Mouse (Mus musculus): ENCODE measurements at regions not wholly inside any gene's neighbourhood (a gene's known extent, or its start where the extent isn't known, plus 50 kb on each side); places are given as distances from the start of the nearest gene placed in this dataset.

- Histone ChIP-seq H3K79me2 (ENCODE audit: control insufficient read depth, insufficient read depth, low read length) (no peaks in the 10 kb centered on the region), H3K4me1 (ENCODE audit: control insufficient read depth, insufficient read depth, low read length) (peaks cover 2% of the 10 kb centered on the region; the same call in 1 of the 2 replicates), H3K27ac (replicated peaks; ENCODE audit: insufficient read depth, low read depth, low read length) (no peak overlapping the region), H3K4me3 (ENCODE audit: insufficient read depth, low read depth, low read length) (no peak overlapping the region), H3K27me3 (ENCODE audit: control insufficient read depth, insufficient read depth, low read length) (no peaks in the 10 kb centered on the region), H3K36me3 (ENCODE audit: control insufficient read depth, insufficient read depth, low read length) (no peaks in the 10 kb centered on the region), H3K9ac (ENCODE audit: low read depth, low read length) (no peak overlapping the region)
- TF ChIP-seq CTCF (IDR thresholded peaks at IDR 0.05; ENCODE audit: low read depth, low read length) (no peak), POLR2A (IDR thresholded peaks at IDR 0.05; ENCODE audit: extremely low read depth, insufficient read depth, low read length) (no peak)
- WGBS, result 85% methylated on average over 6 of the region's 6 CpGs
- no peak for DNase-seq (ENCODE audit: extremely low read depth, low read depth, low spot score)
Measured at GRCm38 (mm10) chr15:36376551-36376950, 631.0 kb downstream of the Zfp706 start.

DNA sequence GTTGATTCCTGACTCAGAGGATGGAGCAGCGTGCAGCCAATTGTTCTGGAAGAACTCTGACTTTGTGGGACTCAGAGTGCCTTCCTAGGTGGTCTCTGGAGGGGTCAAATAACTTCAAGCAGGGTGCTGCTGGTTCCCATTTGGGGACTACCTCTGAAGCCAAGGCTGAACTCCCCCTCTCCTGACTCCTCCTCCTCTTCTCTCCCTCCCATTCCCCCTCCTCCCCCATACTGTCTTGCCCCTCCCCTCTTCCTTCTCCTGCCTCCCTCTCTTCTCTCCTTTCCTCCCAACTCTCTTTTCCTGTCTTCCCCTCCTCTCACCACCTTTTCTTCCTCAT lies 632.1 kb downstream of the Zfp706 start:
- no peak overlapping the region for H3K27ac ChIP-seq (replicated peaks; ENCODE audit: insufficient read depth, low read depth, low read length)
- no peak overlapping the region for H3K9ac ChIP-seq (ENCODE audit: low read depth, low read length)
- no peak overlapping the region for H3K4me3 ChIP-seq (ENCODE audit: insufficient read depth, low read depth, low read length)
- H3K79me2 ChIP-seq (ENCODE audit: control insufficient read depth, insufficient read depth, low read length), result no peaks in the 10 kb centered on the region
- no peaks in the 10 kb centered on the region for H3K27me3 ChIP-seq (ENCODE audit: control insufficient read depth, insufficient read depth, low read length)
- H3K4me1 ChIP-seq (ENCODE audit: control insufficient read depth, insufficient read depth, low read length), result peaks cover 2% of the 10 kb centered on the region; the same call in 1 of the 2 replicates
- no peaks in the 10 kb centered on the region for H3K36me3 ChIP-seq (ENCODE audit: control insufficient read depth, insufficient read depth, low read length)
- TF ChIP-seq POLR2A (IDR thresholded peaks at IDR 0.05; ENCODE audit: extremely low read depth, insufficient read depth, low read length), result no peak
- no peak for TF ChIP-seq CTCF (IDR thresholded peaks at IDR 0.05; ENCODE audit: low read depth, low read length)
- 33% methylated on average over 1 of the region's 1 CpGs for WGBS
- DNase-seq (ENCODE audit: extremely low read depth, low read depth, low spot score), result no peak

DNA sequence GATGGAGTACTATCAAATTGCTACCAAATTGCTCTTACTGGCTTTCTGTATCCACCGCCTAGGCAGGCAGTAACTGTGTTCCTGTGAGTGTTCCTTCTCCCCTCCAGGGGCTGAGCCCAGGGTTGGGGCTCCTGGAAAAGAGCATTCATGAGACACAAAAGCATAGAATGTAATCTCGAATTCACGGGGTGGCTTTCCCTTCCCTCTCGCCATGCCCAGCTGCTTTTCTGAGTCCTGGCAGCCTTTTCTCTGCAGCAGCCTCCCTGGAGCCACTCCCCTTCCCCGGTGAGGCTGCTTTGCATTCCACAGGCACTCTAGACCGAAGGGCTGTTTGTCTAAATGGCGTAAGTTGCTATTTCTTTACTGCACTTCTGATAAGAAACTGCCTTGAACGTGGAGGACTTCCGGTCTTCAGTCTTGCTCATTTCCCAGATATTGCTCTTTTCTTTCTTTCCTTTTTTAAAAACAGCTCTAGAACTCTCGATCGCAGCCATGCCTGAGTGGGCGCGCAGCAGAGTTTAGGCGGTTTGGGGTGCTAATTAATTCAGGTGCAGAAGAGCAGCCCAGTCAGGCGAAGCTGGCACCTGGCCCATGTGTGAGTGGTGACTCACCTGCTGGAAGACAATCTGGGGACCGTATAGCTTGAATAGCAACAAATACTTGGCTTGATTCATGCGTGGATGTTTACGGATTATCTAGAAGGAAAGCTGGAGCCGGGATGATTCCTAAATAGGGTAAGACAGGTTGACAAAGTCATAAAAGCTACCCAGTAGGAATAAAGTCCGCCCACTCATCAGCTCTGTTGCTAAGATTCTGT lies 632.6 kb downstream of the Zfp706 start:
- no peaks in the 10 kb centered on the region for H3K79me2 ChIP-seq (ENCODE audit: control insufficient read depth, insufficient read depth, low read length)
- no peak for TF ChIP-seq POLR2A (IDR thresholded peaks at IDR 0.05; ENCODE audit: extremely low read depth, insufficient read depth, low read length)
- peak overlapping the region; percentile 17 for H3K9ac ChIP-seq (ENCODE audit: low read depth, low read length)
- peak; percentile 66 for DNase-seq (ENCODE audit: extremely low read depth, low read depth, low spot score)
- peak overlapping the region; percentile 13 for H3K4me3 ChIP-seq (ENCODE audit: insufficient read depth, low read depth, low read length)
- no peak overlapping the region for H3K27ac ChIP-seq (replicated peaks; ENCODE audit: insufficient read depth, low read depth, low read length)
- peaks cover 2% of the 10 kb centered on the region; the same call in 1 of the 2 replicates for H3K4me1 ChIP-seq (ENCODE audit: control insufficient read depth, insufficient read depth, low read length)
- no peaks in the 10 kb centered on the region for H3K27me3 ChIP-seq (ENCODE audit: control insufficient read depth, insufficient read depth, low read length)
- 6% methylated on average over 20 of the region's 20 CpGs for WGBS
- no peaks in the 10 kb centered on the region for H3K36me3 ChIP-seq (ENCODE audit: control insufficient read depth, insufficient read depth, low read length)

DNA sequence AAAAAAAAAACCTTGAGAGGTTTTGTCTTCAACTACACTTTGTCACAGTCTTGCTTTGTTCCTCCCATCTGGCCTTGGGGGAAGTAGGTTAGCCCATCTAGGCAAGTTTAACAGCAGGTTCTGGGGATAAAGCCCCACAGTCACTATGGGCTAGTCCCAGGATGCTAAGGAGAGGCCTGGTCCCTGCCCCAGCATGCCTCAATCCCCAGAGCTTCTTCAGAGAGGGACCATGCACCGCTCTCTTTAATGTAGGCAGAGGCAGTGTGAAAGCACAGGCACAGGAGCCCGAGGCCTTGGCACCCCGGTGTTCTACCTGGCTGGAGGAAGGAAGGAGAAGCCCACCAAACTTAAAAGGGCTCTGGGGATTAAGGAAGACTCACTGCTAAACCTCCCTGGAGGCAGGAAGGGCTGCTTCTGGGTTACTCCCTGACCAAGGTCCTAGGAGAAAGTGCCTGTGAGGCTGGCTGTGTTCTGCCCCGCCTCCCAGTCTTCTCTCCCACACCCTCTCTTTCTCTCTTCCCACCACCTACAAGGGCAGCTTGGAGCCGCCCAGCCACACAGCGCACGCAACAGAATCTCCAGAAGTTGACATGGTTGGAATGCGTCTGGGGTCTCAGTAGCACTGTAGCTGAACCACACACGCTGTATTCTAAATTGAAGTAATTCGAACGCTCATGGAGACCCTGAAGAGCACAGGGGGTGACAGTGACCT lies 633.5 kb downstream of the Zfp706 start:
- Histone ChIP-seq H3K36me3 (ENCODE audit: control insufficient read depth, insufficient read depth, low read length) (no peaks in the 10 kb centered on the region), H3K79me2 (ENCODE audit: control insufficient read depth, insufficient read depth, low read length) (no peaks in the 10 kb centered on the region), H3K4me1 (ENCODE audit: control insufficient read depth, insufficient read depth, low read length) (peaks cover 2% of the 10 kb centered on the region; the same call in 1 of the 2 replicates), H3K4me3 (ENCODE audit: insufficient read depth, low read depth, low read length) (peak overlapping the region; percentile 13), H3K9ac (ENCODE audit: low read depth, low read length) (no peak overlapping the region), H3K27me3 (ENCODE audit: control insufficient read depth, insufficient read depth, low read length) (no peaks in the 10 kb centered on the region), H3K27ac (replicated peaks; ENCODE audit: insufficient read depth, low read depth, low read length) (no peak overlapping the region)
- no peak for DNase-seq (ENCODE audit: extremely low read depth, low read depth, low spot score)
- TF ChIP-seq CTCF (IDR thresholded peaks at IDR 0.05; ENCODE audit: low read depth, low read length) (no peak), POLR2A (IDR thresholded peaks at IDR 0.05; ENCODE audit: extremely low read depth, insufficient read depth, low read length) (no peak)
- WGBS, result 37% methylated on average over 11 of the region's 11 CpGs

GRCm38 (mm10) chr15:36373481-36373880 lies 634.1 kb downstream of the Zfp706 start:
- no peaks in the 10 kb centered on the region for H3K27me3 ChIP-seq (ENCODE audit: control insufficient read depth, insufficient read depth, low read length)
- 81% methylated on average over 3 of the region's 3 CpGs for WGBS
- H3K4me1 ChIP-seq (ENCODE audit: control insufficient read depth, insufficient read depth, low read length), result peaks cover 2% of the 10 kb centered on the region; the same call in 1 of the 2 replicates
- no peak overlapping the region for H3K27ac ChIP-seq (replicated peaks; ENCODE audit: insufficient read depth, low read depth, low read length)
- no peak overlapping the region for H3K9ac ChIP-seq (ENCODE audit: low read depth, low read length)
- no peak overlapping the region for H3K4me3 ChIP-seq (ENCODE audit: insufficient read depth, low read depth, low read length)
- no peaks in the 10 kb centered on the region for H3K36me3 ChIP-seq (ENCODE audit: control insufficient read depth, insufficient read depth, low read length)
- TF ChIP-seq POLR2A (IDR thresholded peaks at IDR 0.05; ENCODE audit: extremely low read depth, insufficient read depth, low read length) (no peak), CTCF (IDR thresholded peaks at IDR 0.05; ENCODE audit: low read depth, low read length) (no peak)
- H3K79me2 ChIP-seq (ENCODE audit: control insufficient read depth, insufficient read depth, low read length), result no peaks in the 10 kb centered on the region
- no peak for DNase-seq (ENCODE audit: extremely low read depth, low read depth, low spot score)

DNA sequence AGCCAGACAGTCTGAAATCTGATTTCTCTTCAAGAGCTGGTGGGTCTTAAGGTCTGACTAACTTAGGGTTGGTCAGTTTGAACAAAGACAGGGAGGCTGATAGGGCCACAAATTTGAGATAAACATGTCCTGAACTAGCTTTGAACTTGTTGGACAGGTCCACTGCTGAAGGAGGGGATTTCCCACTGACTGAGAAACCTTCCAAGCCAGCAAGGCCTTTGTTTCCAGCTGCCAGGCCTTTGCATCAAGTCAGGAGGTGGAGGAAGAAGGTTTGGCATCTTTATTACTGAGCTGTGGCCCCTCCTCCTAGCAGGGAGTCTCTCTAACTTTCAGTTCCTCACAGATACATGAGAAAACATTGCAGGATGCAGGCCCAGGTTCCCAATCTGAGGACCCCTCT lies 636.2 kb downstream of the Zfp706 start:
- DNase-seq (ENCODE audit: extremely low read depth, low read depth, low spot score), result no peak
- Histone ChIP-seq H3K4me3 (ENCODE audit: insufficient read depth, low read depth, low read length) (no peak overlapping the region), H3K27ac (replicated peaks; ENCODE audit: insufficient read depth, low read depth, low read length) (no peak overlapping the region), H3K79me2 (ENCODE audit: control insufficient read depth, insufficient read depth, low read length) (no peaks in the 10 kb centered on the region), H3K36me3 (ENCODE audit: control insufficient read depth, insufficient read depth, low read length) (no peaks in the 10 kb centered on the region), H3K27me3 (ENCODE audit: control insufficient read depth, insufficient read depth, low read length) (no peaks in the 10 kb centered on the region), H3K9ac (ENCODE audit: low read depth, low read length) (no peak overlapping the region), H3K4me1 (ENCODE audit: control insufficient read depth, insufficient read depth, low read length) (peaks cover 2% of the 10 kb centered on the region)
- TF ChIP-seq POLR2A (IDR thresholded peaks at IDR 0.05; ENCODE audit: extremely low read depth, insufficient read depth, low read length) (no peak), CTCF (IDR thresholded peaks at IDR 0.05; ENCODE audit: low read depth, low read length) (no peak)

All from liver, adult 2 months (tissue).